Mouse (Mus musculus) midbrain, embryonic 13.5 days (tissue): Measurements from ENCODE around the gene Gm10964. TPM values are rescaled to one million over a fixed set of nuclear protein-coding genes. Genes with fewer than 3 reads are reported as not detected.
A peak's percentile ranks its signal among the peaks of the same experiment; 100 is the strongest.

Source experiments
- ATAC-seq: fragments of 200-750 bp; cut with Nextera tagmentation; 2 replicates; pipeline ENCODE4 v1.8.0; 2017; ENCODE audit warnings: mild to moderate bottlenecking, moderate TSS enrichment, moderate library complexity
- H3K27ac ChIP-seq: fragments of 300-500 bp; sonication (generic); 2 replicates; pipeline ENCODE4 v1.5.1; 2015; ENCODE audit warnings: inconsistent platforms, mild to moderate bottlenecking, moderate library complexity
- H3K27me3 ChIP-seq: fragments of 300-500 bp; sonication (generic); 2 replicates; pipeline ENCODE4 v1.6.1; 2015; ENCODE audit warnings: mild to moderate bottlenecking, inconsistent platforms
- H3K36me3 ChIP-seq: fragments of 300-500 bp; sonication (generic); 2 replicates; pipeline ENCODE4 v1.6.1; 2015; ENCODE audit warnings: mild to moderate bottlenecking, inconsistent platforms
- H3K4me1 ChIP-seq: fragments of 300-500 bp; sonication (generic); replicated peaks from 2 replicates; pipeline ENCODE4 v1.6.1; 2015; ENCODE audit warnings: inconsistent platforms
- H3K4me2 ChIP-seq: fragments of 300-500 bp; sonication (generic); replicated peaks from 2 replicates; pipeline ENCODE4 v1.6.1; 2015; ENCODE audit warnings: moderate library complexity, mild to moderate bottlenecking, inconsistent platforms
- H3K4me3 ChIP-seq: fragments of 300-500 bp; sonication (generic); replicated peaks from 2 replicates; pipeline ENCODE4 v1.5.1; 2015; ENCODE audit warnings: mild to moderate bottlenecking, inconsistent platforms
- H3K9ac ChIP-seq: fragments of 300-500 bp; sonication (generic); replicated peaks from 2 replicates; pipeline ENCODE4 v1.6.1; 2015; ENCODE audit warnings: mild to moderate bottlenecking, inconsistent platforms
- H3K9me3 ChIP-seq: fragments of 300-500 bp; sonication (generic); 2 replicates; pipeline ENCODE4 v1.6.1; 2016; ENCODE audit warnings: mild to moderate bottlenecking, inconsistent platforms
- WGBS: fragments of 180-500 bp; shearing (Covaris S2); methylation state at CpG from one replicate; pipeline ENCODE4 v1.1.7; 2015; 5-methylcytosine and 5-hydroxymethylcytosine counted together
- polyA plus RNA-seq: library from polyadenylated mRNA; unstranded; fragments of >200 nt; fragmentation: Nextera tagmentation; extraction: Ambion mirVana; gene quantifications from 2 replicates; pipeline ENCODE4 v1.2.1, GENCODE M21; 2015

Gm10964 gene
- polyA plus RNA-seq, 1 experiment from 2014 or later = not detected

DNA sequence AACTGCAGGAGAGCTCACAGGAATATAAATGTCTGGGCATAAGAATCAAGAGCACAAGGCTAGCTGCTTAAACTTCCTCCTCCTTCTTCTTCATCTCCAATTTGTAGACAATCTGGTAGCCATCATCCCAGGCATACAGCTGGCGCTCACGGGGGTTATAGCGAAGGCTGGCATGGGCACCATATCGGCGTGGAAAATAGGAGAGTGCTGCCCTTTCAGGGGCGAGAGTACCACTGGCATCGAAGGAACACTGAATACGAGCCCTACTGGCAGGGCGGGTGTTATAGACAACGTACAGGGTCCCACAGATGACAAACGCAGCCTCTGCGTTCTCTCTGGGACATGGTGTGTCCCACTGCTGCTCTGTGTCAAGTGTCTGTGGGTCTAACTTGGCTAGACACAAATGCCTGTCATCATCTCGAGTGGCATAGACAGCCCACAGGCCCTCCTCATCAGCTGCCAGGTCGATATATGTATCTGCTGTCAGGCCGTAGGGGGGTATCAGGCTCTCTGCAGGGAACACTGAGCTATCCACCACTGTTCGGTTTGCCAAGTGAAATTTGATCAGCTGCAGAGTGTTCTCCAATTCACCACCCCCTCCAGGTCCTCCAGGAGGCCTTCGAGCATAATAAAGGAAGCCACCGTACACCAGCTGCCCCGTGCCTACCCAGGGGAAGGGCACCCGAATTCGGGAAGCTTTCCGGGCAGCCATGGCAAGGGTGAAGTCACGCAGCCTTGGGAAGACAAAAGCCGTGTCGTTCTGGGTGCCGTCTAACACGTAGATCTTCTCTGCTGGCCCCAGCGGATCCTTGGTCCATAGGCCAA lies 3.2 kb upstream of the Gm10964 start:
- ATAC-seq = no peak
- WGBS = 79% methylated on average over 28 of the region's 28 CpGs
- no peak overlapping the region for H3K4me2 ChIP-seq

GRCm38 (mm10) chr3:103737061-103737754 lies 2.0 kb upstream of the Gm10964 start:
- peaks cover 57% of the 10 kb centered on the region for H3K4me1 ChIP-seq
- ATAC-seq = no peak
- peak overlapping the region; percentile 80 for H3K27ac ChIP-seq
- WGBS = 56% methylated on average over 16 of the region's 16 CpGs
- H3K9ac ChIP-seq = peak overlapping the region; percentile 52; the same call in 1 of the 2 replicates
- peaks cover 3% of the 10 kb centered on the region; the same call in 1 of the 2 replicates for H3K36me3 ChIP-seq
- H3K4me3 ChIP-seq = peak overlapping the region; percentile 17; the same call in 1 of the 2 replicates
- peaks cover 6% of the 10 kb centered on the region; the same call in 1 of the 2 replicates for H3K27me3 ChIP-seq
- H3K4me2 ChIP-seq = peak overlapping the region; percentile 49
- H3K9me3 ChIP-seq = no peaks in the 10 kb centered on the region

More for the DNA sequence above, 3.2 kb upstream of the Gm10964 start:
- Histone ChIP-seq H3K27ac (no peak overlapping the region), H3K4me1 (peaks cover 57% of the 10 kb centered on the region), H3K36me3 (no peaks in the 10 kb centered on the region), H3K27me3 (peaks cover 6% of the 10 kb centered on the region; the same call in 1 of the 2 replicates), H3K4me3 (no peak overlapping the region), H3K9ac (no peak overlapping the region), H3K9me3 (no peaks in the 10 kb centered on the region)

- Histone ChIP-seq H3K9ac (peak within 1 kb of the TSS; percentile 52; the same call in 1 of the 2 replicates), H3K4me2 (peak within 1 kb of the TSS; percentile 49), H3K27me3 (peaks cover 2% of the 10 kb centered on the region; the same call in 1 of the 2 replicates), H3K4me1 (peaks cover 53% of the 10 kb centered on the region), H3K36me3 (peaks cover 6% of the 10 kb centered on the region), H3K4me3 (peak within 1 kb of the TSS; percentile 17; the same call in 1 of the 2 replicates), H3K9me3 (no peaks in the 10 kb centered on the region), H3K27ac (peak within 1 kb of the TSS; percentile 80)
- whole genome bisulfite sequencing = under 1% methylated on average over 18 of the region's 18 CpGs
- peak; percentile 72 for ATAC-seq
These were observed 1.2 kb upstream of the Gm10964 start, which contains the start of gene Olfml3 for GRCm38 (mm10) chr3:103737778-103738571. Gene Olfml3 (minus strand): TSS chr3:103738001.

DNA sequence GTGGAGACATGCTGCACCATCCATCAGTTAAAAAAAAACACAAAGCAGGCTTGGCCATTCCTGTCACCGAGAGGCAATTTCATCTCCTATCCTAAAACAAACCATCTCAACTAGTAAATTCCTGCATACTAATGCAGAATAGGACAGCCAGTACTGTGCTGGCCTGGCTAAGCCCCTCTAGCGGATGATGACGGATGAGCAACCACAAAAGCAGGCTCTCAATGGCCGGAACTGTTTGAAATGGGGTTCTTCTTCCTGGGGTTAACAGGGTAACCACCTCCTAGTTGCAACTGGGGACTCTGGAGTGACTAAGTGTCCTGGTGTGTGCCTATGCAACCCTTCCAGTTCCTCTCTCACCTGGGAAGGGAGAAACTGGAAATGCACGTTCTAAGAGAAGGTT lies 1.2 kb downstream of the Gm10964 start:
- Histone ChIP-seq H3K9me3 (no peaks in the 10 kb centered on the region), H3K9ac (no peak overlapping the region), H3K4me2 (no peak overlapping the region), H3K27me3 (no peaks in the 10 kb centered on the region), H3K27ac (no peak overlapping the region), H3K36me3 (peaks cover 30% of the 10 kb centered on the region), H3K4me1 (peaks cover 29% of the 10 kb centered on the region), H3K4me3 (no peak overlapping the region)
- 11% methylated on average over 5 of the region's 5 CpGs for WGBS
- no peak for ATAC-seq

GRCm38 (mm10) chr3:103743208-103743607 lies 4.0 kb downstream of the Gm10964 start:
- ATAC-seq = no peak
- Histone ChIP-seq H3K4me2 (no peak overlapping the region), H3K4me1 (peaks cover 4% of the 10 kb centered on the region; the same call in 1 of the 2 replicates), H3K27me3 (no peaks in the 10 kb centered on the region), H3K4me3 (no peak overlapping the region), H3K9me3 (no peaks in the 10 kb centered on the region), H3K27ac (no peak overlapping the region), H3K9ac (no peak overlapping the region), H3K36me3 (peaks cover 57% of the 10 kb centered on the region)
- WGBS = 92% methylated on average over 6 of the region's 6 CpGs

GRCm38 (mm10) chr3:103745001-103745770 lies 6.0 kb downstream of the Gm10964 start:
- no peak for ATAC-seq
- no peak overlapping the region for H3K9ac ChIP-seq
- H3K36me3 ChIP-seq = peaks cover 77% of the 10 kb centered on the region
- no peaks in the 10 kb centered on the region; the same call in 1 of the 2 replicates for H3K4me1 ChIP-seq
- no peak overlapping the region for H3K4me2 ChIP-seq
- WGBS = 93% methylated on average over 14 of the region's 14 CpGs
- no peaks in the 10 kb centered on the region for H3K9me3 ChIP-seq
- H3K27ac ChIP-seq = no peak overlapping the region
- no peak overlapping the region for H3K4me3 ChIP-seq
- H3K27me3 ChIP-seq = no peaks in the 10 kb centered on the region

GRCm38 (mm10) chr3:103746711-103747110 lies 7.5 kb downstream of the Gm10964 start:
- H3K4me1 ChIP-seq = no peaks in the 10 kb centered on the region
- ATAC-seq = no peak
- peaks cover 86% of the 10 kb centered on the region for H3K36me3 ChIP-seq
- no peaks in the 10 kb centered on the region for H3K27me3 ChIP-seq
- H3K4me2 ChIP-seq = no peak overlapping the region
- no peak overlapping the region for H3K4me3 ChIP-seq
- 89% methylated on average over 5 of the region's 5 CpGs for WGBS
- no peak overlapping the region for H3K27ac ChIP-seq
- H3K9ac ChIP-seq = no peak overlapping the region
- no peaks in the 10 kb centered on the region for H3K9me3 ChIP-seq

GRCm38 (mm10) chr3:103751558-103751957 lies 12.4 kb downstream of the Gm10964 start:
- 89% methylated on average over 2 of the region's 2 CpGs for WGBS
- Histone ChIP-seq H3K4me3 (no peak overlapping the region), H3K4me2 (no peak overlapping the region), H3K9ac (no peak overlapping the region), H3K4me1 (no peaks in the 10 kb centered on the region), H3K9me3 (no peaks in the 10 kb centered on the region), H3K27me3 (no peaks in the 10 kb centered on the region), H3K27ac (no peak overlapping the region), H3K36me3 (peaks cover 88% of the 10 kb centered on the region)
- no peak for ATAC-seq

DNA sequence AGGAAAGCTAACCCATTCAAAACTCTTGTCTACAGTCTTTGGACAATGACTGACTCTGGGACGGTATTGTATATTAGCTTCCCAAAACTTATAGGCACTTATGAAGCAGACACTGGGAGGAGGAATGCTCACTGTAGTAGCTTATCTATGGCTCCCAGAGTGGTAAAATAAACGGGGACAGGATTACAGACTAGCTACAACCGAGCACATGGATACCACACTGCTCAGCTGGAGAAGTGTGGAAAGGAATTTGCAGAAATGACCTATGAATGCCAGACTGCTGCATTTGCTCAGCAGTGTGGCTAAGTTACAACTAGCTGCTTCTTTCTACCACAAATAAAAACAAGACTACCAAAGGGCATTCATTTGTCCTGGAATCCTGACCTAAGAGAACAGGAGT lies 16.2 kb downstream of the Gm10964 start:
- WGBS = 82% methylated on average over 3 of the region's 3 CpGs
- H3K9ac ChIP-seq = no peak overlapping the region
- no peak overlapping the region for H3K4me2 ChIP-seq
- no peaks in the 10 kb centered on the region for H3K27me3 ChIP-seq
- peaks cover 82% of the 10 kb centered on the region for H3K36me3 ChIP-seq
- H3K4me1 ChIP-seq = no peaks in the 10 kb centered on the region
- H3K9me3 ChIP-seq = no peaks in the 10 kb centered on the region
- no peak for ATAC-seq
- no peak overlapping the region for H3K4me3 ChIP-seq
- H3K27ac ChIP-seq = no peak overlapping the region

GRCm38 (mm10) chr3:103756920-103757319 lies 17.8 kb downstream of the Gm10964 start:
- Histone ChIP-seq H3K4me2 (no peak overlapping the region), H3K36me3 (peaks cover 82% of the 10 kb centered on the region), H3K9me3 (no peaks in the 10 kb centered on the region), H3K4me1 (no peaks in the 10 kb centered on the region), H3K9ac (no peak overlapping the region), H3K27me3 (no peaks in the 10 kb centered on the region), H3K4me3 (no peak overlapping the region), H3K27ac (no peak overlapping the region)
- WGBS = 93% methylated on average over 2 of the region's 2 CpGs
- ATAC-seq = no peak

GRCm38 (mm10) chr3:103758456-103758855 lies 19.3 kb downstream of the Gm10964 start:
- Histone ChIP-seq H3K4me2 (no peak overlapping the region), H3K4me3 (no peak overlapping the region), H3K9me3 (no peaks in the 10 kb centered on the region), H3K36me3 (peaks cover 82% of the 10 kb centered on the region), H3K4me1 (no peaks in the 10 kb centered on the region), H3K27ac (no peak overlapping the region), H3K27me3 (no peaks in the 10 kb centered on the region), H3K9ac (no peak overlapping the region)
- ATAC-seq = no peak
- 89% methylated on average over 7 of the region's 7 CpGs for WGBS
